Mouse (Mus musculus) embryonic facial prominence, embryonic 12.5 days (tissue): Measurements from ENCODE around the gene Rpl22. TPM values are rescaled to one million over a fixed set of nuclear protein-coding genes. Genes with fewer than 3 reads are reported as not detected.

ENCODE experiments used
- ATAC-seq: fragments of 200-750 bp; cut with Nextera tagmentation; 2 replicates; pipeline ENCODE4 v1.8.0; 2017; ENCODE audit not compliant: insufficient number of reproducible peaks, insufficient read depth, low FRiP score, low TSS enrichment
- H3K27ac ChIP-seq: fragments of 300-500 bp; sonication (generic); 2 replicates; pipeline ENCODE4 v1.5.1; 2016; ENCODE audit warnings: mild to moderate bottlenecking
- H3K27me3 ChIP-seq: fragments of 300-500 bp; sonication (generic); 2 replicates; pipeline ENCODE4 v1.6.1; 2016; ENCODE audit warnings: mild to moderate bottlenecking, moderate library complexity
- H3K36me3 ChIP-seq: fragments of 300-500 bp; sonication (generic); 2 replicates; pipeline ENCODE4 v1.6.1; 2016; ENCODE audit warnings: mild to moderate bottlenecking
- H3K4me1 ChIP-seq: fragments of 300-500 bp; sonication (generic); 2 replicates; pipeline ENCODE4 v1.6.1; 2016
- H3K4me2 ChIP-seq: fragments of 300-500 bp; sonication (generic); replicated peaks from 2 replicates; pipeline ENCODE4 v1.6.1; 2016; ENCODE audit warnings: mild to moderate bottlenecking, moderate library complexity
- H3K4me3 ChIP-seq: fragments of 300-500 bp; sonication (generic); 2 replicates; pipeline ENCODE4 v1.5.1; 2016; ENCODE audit warnings: mild to moderate bottlenecking
- H3K9ac ChIP-seq: fragments of 300-500 bp; sonication (generic); 2 replicates; pipeline ENCODE4 v1.6.1; 2016; ENCODE audit warnings: mild to moderate bottlenecking, moderate library complexity
- H3K9me3 ChIP-seq: fragments of 300-500 bp; sonication (generic); 2 replicates; pipeline ENCODE4 v1.6.1; 2016; ENCODE audit warnings: mild to moderate bottlenecking, moderate library complexity
- WGBS: fragments of 180-500 bp; shearing (Covaris S2); methylation state at CpG from one replicate; pipeline ENCODE4 v1.1.7; 2016; 5-methylcytosine and 5-hydroxymethylcytosine counted together
- polyA plus RNA-seq: library from polyadenylated mRNA; unstranded; fragments of >200 nt; fragmentation: Nextera tagmentation; extraction: Ambion mirVana; gene quantifications from 2 replicates; pipeline ENCODE4 v1.2.1, GENCODE M21; 2016

The Rpl22 gene
- polyA plus RNA-seq, 1 experiment from 2014 or later, result 396 TPM

DNA sequence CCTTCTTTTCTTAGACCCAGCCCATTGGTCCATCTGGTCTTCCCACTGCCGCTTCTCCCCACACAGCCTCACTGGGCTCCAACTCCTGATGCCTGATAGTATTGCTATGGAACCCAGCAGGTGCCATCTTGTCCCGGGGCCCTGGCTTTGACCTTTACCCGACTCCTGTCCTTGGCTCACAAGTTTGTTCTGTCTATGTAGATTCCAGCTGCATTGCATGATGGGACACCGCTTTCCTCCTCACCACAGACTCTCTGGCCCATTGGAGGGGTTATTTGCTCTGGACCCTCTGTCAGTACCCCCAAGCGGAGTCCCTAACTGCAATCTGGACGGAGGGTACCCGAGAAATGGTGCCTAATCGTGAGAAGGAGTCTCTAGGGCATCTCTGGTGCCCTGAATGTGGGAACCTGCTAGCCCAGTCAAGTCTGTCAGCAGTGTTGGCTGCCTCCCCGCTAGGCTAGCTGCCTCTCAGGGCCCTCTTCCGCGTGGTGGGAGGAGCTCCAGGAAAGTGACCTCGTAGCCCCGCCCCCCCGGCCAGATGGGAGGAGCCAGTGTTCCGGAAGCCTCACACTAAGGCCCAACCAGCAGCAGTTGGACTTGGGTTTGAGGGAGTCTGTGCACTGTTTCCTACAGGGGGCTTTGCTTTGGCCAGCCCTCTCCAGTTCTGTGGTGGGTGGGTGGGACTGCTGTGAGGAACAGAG is 15.2 kb downstream of the Rpl22 start:
- Histone ChIP-seq H3K4me1 (peaks cover 16% of the 10 kb centered on the region; the same call in 1 of the 2 replicates), H3K27ac (no peak overlapping the region), H3K4me2 (no peak overlapping the region), H3K27me3 (peaks cover 79% of the 10 kb centered on the region), H3K36me3 (0 out of 2 replicates have a peak, but pooled peaks cover 3% of the 10 kb centered on the region), H3K4me3 (no peak overlapping the region), H3K9ac (no peak overlapping the region), H3K9me3 (no peaks in the 10 kb centered on the region)
- 38% methylated on average over 14 of the region's 15 CpGs for WGBS
- ATAC-seq, result no peak

GRCm38 (mm10) chr4:152343296-152343695 is 17.8 kb downstream of the Rpl22 start:
- H3K36me3 ChIP-seq, result no peaks in the 10 kb centered on the region
- no peaks in the 10 kb centered on the region for H3K9me3 ChIP-seq
- no peak overlapping the region for H3K9ac ChIP-seq
- WGBS, result 20% methylated on average over 5 of the region's 5 CpGs
- H3K4me3 ChIP-seq, result no peak overlapping the region
- H3K4me1 ChIP-seq, result peaks cover 15% of the 10 kb centered on the region; the same call in 1 of the 2 replicates
- H3K27ac ChIP-seq, result no peak overlapping the region
- no peak overlapping the region for H3K4me2 ChIP-seq
- H3K27me3 ChIP-seq, result peaks cover 68% of the 10 kb centered on the region
- ATAC-seq, result no peak

- H3K4me3 ChIP-seq, result no peak overlapping the region
- H3K4me2 ChIP-seq, result no peak overlapping the region
- H3K27me3 ChIP-seq, result peaks cover 68% of the 10 kb centered on the region
- H3K36me3 ChIP-seq, result no peaks in the 10 kb centered on the region
- no peak overlapping the region for H3K9ac ChIP-seq
- no peaks in the 10 kb centered on the region for H3K9me3 ChIP-seq
- WGBS, result 56% methylated on average over 7 of the region's 7 CpGs
- H3K4me1 ChIP-seq, result peaks cover 3% of the 10 kb centered on the region; the same call in 1 of the 2 replicates
- no peak overlapping the region for H3K27ac ChIP-seq
- no peak for ATAC-seq
These were observed 19.1 kb downstream of the Rpl22 start for GRCm38 (mm10) chr4:152344651-152345050.

- 58% methylated on average over 7 of the region's 7 CpGs for WGBS
These were observed 19.8 kb downstream of the Rpl22 start for GRCm38 (mm10) chr4:152345120-152345889.

GRCm38 (mm10) chr4:152349837-152350381 is 24.4 kb downstream of the Rpl22 start:
- H3K27ac ChIP-seq, result no peak overlapping the region
- peak overlapping the region; percentile 8; the same call in 1 of the 2 replicates for H3K4me2 ChIP-seq
- peaks cover 51% of the 10 kb centered on the region for H3K27me3 ChIP-seq
- WGBS, result 11% methylated on average over 17 of the region's 17 CpGs
- no peaks in the 10 kb centered on the region for H3K9me3 ChIP-seq
- H3K4me3 ChIP-seq, result no peak overlapping the region
- H3K4me1 ChIP-seq, result peaks cover 4% of the 10 kb centered on the region
- no peak overlapping the region for H3K9ac ChIP-seq
- no peaks in the 10 kb centered on the region for H3K36me3 ChIP-seq
- no peak for ATAC-seq

More at GRCm38 (mm10) chr4:152345120-152345889, 19.8 kb downstream of the Rpl22 start:
- Histone ChIP-seq H3K4me2 (no peak overlapping the region), H3K27me3 (peaks cover 65% of the 10 kb centered on the region), H3K36me3 (no peaks in the 10 kb centered on the region), H3K27ac (no peak overlapping the region), H3K4me3 (no peak overlapping the region), H3K9me3 (no peaks in the 10 kb centered on the region), H3K9ac (no peak overlapping the region), H3K4me1 (peaks cover 4% of the 10 kb centered on the region)
- no peak for ATAC-seq

DNA sequence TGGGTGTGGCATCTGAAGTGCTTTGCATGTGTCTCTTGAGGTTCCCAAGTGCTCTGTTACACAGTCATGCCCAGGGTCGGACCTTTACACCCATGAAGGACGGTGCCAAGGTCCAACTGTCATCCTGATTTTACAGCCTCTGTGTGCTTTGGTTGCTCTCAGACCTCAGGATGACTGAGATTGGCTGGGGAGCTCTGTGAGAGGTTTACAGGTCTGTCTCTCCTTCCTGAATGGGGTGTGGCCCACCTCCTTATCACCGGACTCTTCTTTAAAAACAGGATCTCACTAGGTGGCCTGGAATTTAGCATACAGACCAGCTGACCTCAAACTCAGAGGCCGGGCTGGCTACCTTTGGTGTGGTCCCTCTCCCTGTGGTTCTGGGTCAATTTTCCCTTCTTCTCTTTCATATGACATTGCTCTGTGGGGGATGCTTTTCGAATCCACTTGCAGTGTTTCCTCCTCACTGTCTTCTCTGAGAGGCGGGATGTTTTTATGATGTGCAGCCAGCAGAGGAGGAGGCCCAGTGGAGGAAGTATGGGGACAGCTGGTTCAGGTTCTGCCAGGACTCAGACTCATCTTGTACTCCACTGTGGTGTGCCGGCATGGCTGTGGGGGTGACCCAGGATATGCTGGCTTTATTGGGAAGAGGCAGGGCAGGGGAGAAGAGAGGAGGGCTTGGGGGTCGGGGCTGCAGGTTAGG is 25.3 kb downstream of the Rpl22 start:
- no peak overlapping the region for H3K4me2 ChIP-seq
- no peak overlapping the region for H3K9ac ChIP-seq
- no peak for ATAC-seq
- H3K4me3 ChIP-seq, result no peak overlapping the region
- H3K36me3 ChIP-seq, result no peaks in the 10 kb centered on the region
- peaks cover 4% of the 10 kb centered on the region for H3K4me1 ChIP-seq
- no peaks in the 10 kb centered on the region for H3K9me3 ChIP-seq
- WGBS, result 33% methylated on average over 8 of the region's 8 CpGs
- no peak overlapping the region for H3K27ac ChIP-seq
- H3K27me3 ChIP-seq, result peaks cover 51% of the 10 kb centered on the region

GRCm38 (mm10) chr4:152351422-152352305 is 26.1 kb downstream of the Rpl22 start:
- Histone ChIP-seq H3K9ac (no peak overlapping the region), H3K27ac (no peak overlapping the region), H3K4me3 (no peak overlapping the region), H3K27me3 (peaks cover 51% of the 10 kb centered on the region), H3K4me2 (no peak overlapping the region), H3K9me3 (no peaks in the 10 kb centered on the region), H3K4me1 (peaks cover 4% of the 10 kb centered on the region), H3K36me3 (no peaks in the 10 kb centered on the region)
- 13% methylated on average over 14 of the region's 14 CpGs for WGBS
- no peak; the same call in 1 of the 2 replicates for ATAC-seq

GRCm38 (mm10) chr4:152353886-152354637 is 28.5 kb downstream of the Rpl22 start:
- Histone ChIP-seq H3K4me3 (no peak overlapping the region), H3K4me2 (no peak overlapping the region), H3K27me3 (peaks cover 43% of the 10 kb centered on the region), H3K27ac (no peak overlapping the region), H3K9ac (no peak overlapping the region), H3K36me3 (no peaks in the 10 kb centered on the region), H3K9me3 (no peaks in the 10 kb centered on the region), H3K4me1 (peaks cover 4% of the 10 kb centered on the region)
- ATAC-seq, result no peak
- 82% methylated on average over 14 of the region's 14 CpGs for WGBS

GRCm38 (mm10) chr4:152355672-152356071 is 30.1 kb downstream of the Rpl22 start:
- H3K4me2 ChIP-seq, result no peak overlapping the region
- no peak for ATAC-seq
- no peaks in the 10 kb centered on the region for H3K36me3 ChIP-seq
- no peak overlapping the region for H3K27ac ChIP-seq
- peaks cover 45% of the 10 kb centered on the region for H3K27me3 ChIP-seq
- no peaks in the 10 kb centered on the region for H3K4me1 ChIP-seq
- 77% methylated on average over 7 of the region's 7 CpGs for WGBS
- no peak overlapping the region for H3K9ac ChIP-seq
- H3K4me3 ChIP-seq, result no peak overlapping the region
- H3K9me3 ChIP-seq, result no peaks in the 10 kb centered on the region

DNA sequence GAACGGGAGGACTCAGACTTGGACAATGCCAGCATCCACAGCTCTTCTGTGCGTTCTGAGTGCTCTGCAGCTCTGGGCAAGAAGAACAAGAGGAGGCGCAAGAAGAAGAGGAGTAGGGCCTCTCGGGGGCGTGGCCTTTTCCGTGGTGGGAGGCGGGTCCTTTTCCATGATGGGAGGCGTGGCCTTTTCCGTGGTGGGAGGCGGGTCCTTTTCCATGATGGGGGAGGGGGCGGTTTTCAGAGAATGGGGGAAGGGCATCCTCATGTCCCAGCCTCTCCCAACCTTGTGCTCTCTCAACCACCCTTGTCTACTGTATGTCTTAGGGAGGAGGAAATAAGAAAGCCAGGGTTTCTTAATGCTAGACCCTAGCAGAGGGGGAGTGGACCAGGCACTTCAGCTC is 34.2 kb downstream of the Rpl22 start:
- Histone ChIP-seq H3K36me3 (no peaks in the 10 kb centered on the region), H3K4me1 (peaks cover 3% of the 10 kb centered on the region; the same call in 1 of the 2 replicates), H3K9ac (no peak overlapping the region), H3K4me2 (no peak overlapping the region), H3K4me3 (no peak overlapping the region), H3K27me3 (peaks cover 38% of the 10 kb centered on the region), H3K9me3 (no peaks in the 10 kb centered on the region), H3K27ac (no peak overlapping the region)
- 9% methylated on average over 11 of the region's 11 CpGs for WGBS
- ATAC-seq, result no peak
